Mouse (Mus musculus) cerebellum, adult 2 months (tissue): ENCODE measurements around the gene Gal3st2b.
"Not testable (repeated sequence)": the region's sequence is repeated elsewhere in the genome, so short reads cannot be mapped to it uniquely, and the experiment has no call there.

ENCODE experiments used
- CTCF ChIP-seq: fragments of 200-500 bp; IDR thresholded peaks from 2 replicates; pipeline ENCODE4 v1.5.1; 2011; ENCODE audit warnings: low read depth, mild to moderate bottlenecking, control low read depth, low read length, moderate library complexity, borderline replicate concordance; ENCODE audit not compliant: insufficient read depth
- POLR2A ChIP-seq: fragments of 200-500 bp; IDR thresholded peaks from 2 replicates; pipeline ENCODE4 v1.6.1; 2011; ENCODE audit warnings: low read length, control low read depth, borderline replicate concordance; ENCODE audit not compliant: insufficient read depth

DNA sequence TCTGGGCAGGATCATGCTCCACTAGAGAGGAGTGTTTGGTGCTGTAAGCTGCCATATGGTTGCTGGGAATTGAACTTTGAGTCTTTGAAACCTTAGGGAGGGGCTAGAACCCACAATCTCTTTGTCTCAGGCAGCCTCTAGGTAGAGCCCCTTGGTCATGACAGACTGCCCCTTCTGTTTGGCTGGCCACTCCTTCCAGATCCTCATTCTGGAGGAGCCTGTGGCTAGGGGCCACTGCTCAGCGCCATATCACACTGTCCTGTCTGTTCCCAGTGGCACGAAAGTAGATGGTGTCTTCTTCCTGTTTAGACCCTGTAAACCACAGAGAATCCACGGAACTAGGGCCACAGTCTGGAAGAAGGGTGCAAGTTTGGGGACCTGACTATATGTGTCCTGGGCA lies 4.5 kb downstream of the Gal3st2b start:
- not testable (repeated sequence) for TF ChIP-seq CTCF, POLR2A
